Mouse (Mus musculus) lung, postnatal 10 days (tissue): ENCODE data around the gene Kif16b.

Experiments used
- DNase-seq: peaks from one replicate; pipeline ENCODE4 v3.0.0; 2021

The Kif16b gene

GRCm38 (mm10) chr2:142900862-142901805 is at the start of gene Kif16b:
Gene Kif16b (minus strand): TSS chr2:142901531.
- DNase-seq, result peak; percentile 93

- no peak for DNase-seq
These were observed 39.7 kb upstream of the Kif16b start for GRCm38 (mm10) chr2:142940899-142941642.

DNA sequence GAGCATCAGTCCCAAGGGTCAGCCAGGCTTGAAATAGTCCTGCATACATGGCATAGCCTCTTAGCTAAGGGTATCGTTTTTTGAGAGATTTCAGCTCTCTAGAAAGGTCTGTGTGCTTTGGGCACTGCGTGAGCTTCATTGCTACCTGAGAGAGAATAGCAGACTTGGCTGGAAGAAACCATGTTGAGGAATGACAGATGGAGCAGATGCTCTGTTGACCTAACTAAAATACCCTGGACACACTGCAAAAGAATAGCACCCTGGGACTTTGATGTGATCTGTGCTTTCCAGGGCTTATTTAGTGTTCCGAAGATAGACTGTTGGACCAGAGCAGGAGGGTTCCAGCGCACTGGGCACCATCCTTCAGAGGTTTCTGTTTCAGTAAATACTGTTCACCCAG is 29.1 kb upstream of the Kif16b start:
- no peak for DNase-seq

DNA sequence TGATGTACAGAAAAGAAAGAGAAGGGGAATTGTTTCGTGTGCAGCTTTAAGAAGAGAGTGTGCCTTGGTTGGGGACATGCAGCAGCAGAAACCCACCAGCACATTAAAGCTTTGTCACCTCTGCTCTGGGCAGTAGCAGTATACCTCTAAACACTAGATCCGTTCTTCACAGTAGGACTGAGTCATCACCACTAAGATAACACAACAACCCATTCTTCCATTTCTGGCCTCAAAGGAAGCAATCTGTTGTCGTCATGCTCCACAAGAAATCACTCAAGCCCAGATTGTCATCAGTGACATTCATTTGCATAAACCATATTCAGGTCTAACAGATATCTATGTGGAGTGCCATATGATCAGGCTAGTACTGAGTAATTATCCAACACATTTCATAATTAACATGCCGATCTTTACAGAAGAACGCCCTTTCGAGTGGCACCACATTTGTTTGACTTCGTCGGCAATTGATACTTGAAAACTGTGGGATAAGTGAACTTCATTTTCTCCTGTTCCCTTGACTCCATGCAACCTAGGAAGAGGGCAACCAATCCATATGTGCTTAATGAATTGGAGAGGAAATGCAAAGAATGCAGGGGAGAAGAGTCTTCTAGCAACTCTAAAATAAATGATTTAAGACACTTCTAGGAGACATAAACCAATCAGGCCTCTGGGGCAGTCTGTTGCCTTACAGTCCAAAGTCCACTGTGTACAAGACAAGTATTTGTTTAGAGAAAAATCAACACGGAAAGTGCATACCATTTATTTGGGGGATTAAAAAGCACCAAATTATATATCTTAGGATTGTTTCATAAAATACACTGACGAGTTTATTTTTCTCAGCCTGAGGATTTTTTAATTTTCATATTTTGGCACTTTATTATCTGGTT is 28.1 kb upstream of the Kif16b start:
- DNase-seq, result no peak

- DNase-seq, result no peak
These were observed 9.6 kb upstream of the Kif16b start for GRCm38 (mm10) chr2:142910808-142911388.

- no peak for DNase-seq
These were observed 7.9 kb upstream of the Kif16b start for GRCm38 (mm10) chr2:142909213-142909612.

GRCm38 (mm10) chr2:142907056-142907455 is 5.7 kb upstream of the Kif16b start:
- DNase-seq, result no peak

- DNase-seq, result peak; percentile 97
These were observed 1.9 kb upstream of the Kif16b start for GRCm38 (mm10) chr2:142902905-142903895.

DNA sequence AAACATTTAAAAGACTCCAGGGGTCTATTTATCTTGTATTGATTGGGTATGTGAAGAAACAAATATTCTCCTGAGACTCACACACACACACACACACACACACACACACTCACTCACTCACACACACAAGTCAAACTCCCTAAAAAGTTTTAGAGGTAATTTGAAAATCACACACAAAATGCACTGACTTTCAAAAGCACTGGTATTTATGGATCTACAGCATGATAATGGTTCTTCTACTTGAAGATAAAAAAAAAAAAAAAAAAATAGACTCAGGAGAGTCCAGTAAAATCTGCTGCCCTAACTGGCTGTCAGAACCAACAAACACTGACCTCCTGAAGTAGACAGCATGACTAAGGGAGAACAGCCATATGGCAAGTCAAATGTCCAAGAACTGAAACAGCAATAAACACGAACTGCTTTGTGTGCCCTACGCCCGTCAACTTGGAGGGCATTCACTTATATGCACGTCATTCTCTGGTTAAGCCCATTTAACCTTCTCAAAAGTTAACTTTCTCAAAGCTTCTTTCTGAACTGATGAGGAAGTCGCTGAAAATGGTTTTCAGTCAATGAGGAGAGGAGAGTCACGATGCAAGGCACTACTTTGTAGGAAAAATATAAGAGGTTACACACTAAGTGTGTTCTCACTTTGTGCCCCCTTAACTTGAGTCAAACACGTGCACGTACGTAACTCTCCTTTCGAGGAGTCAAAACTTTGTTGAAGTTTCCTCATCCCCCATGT is 1.0 kb downstream of the Kif16b start:
- DNase-seq, result no peak

- no peak for DNase-seq
These were observed 7.6 kb downstream of the Kif16b start for GRCm38 (mm10) chr2:142893780-142894179.

- DNase-seq, result no peak
These were observed 10.0 kb downstream of the Kif16b start for GRCm38 (mm10) chr2:142891283-142891682.

GRCm38 (mm10) chr2:142884456-142884855 is 16.9 kb downstream of the Kif16b start:
- no peak for DNase-seq

DNA sequence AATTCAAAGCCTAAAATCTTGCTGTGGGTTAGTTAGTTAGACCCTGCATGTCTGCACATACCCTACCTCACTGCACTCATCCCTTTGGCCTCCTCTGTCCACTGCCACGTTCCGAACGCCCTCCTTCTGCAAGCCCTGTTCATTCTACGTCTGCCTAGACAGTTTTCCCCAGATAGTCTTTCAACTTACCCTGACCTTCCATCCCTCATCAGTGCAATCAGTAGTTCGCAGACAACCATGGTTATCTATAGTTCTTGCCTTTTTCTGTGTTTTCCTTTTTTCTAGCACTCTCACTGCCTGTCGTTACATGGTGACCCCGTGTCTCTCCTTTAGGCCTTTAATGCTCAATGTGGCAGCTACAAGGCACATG is 17.7 kb downstream of the Kif16b start:
- DNase-seq, result no peak

GRCm38 (mm10) chr2:142882871-142883624 is 18.3 kb downstream of the Kif16b start:
- DNase-seq, result no peak

GRCm38 (mm10) chr2:142882466-142882865 is 18.9 kb downstream of the Kif16b start:
- DNase-seq, result no peak

DNA sequence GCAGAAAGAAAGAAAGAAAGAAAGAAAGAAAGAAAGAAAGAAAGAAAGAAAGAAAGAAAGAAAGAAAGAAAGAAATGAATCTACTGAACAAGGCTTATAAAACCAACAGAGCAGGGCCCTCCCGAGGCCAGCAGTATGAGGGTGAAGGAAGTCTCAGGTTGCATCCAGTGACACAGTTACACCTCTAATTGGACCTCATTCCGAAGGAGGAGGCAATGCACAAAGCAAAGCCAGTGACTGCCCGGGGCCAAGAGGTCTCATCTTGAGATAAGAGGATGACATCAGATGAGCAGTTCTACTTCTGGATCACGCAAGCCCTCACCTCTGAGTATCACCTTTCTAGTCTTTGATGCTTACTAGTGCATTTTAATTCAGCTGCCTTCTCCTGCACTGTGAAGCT is 20.2 kb downstream of the Kif16b start:
- no peak for DNase-seq

- no peak for DNase-seq
These were observed 22.0 kb downstream of the Kif16b start for GRCm38 (mm10) chr2:142879257-142879818.

GRCm38 (mm10) chr2:142876636-142877035 is 24.7 kb downstream of the Kif16b start:
- no peak for DNase-seq

DNA sequence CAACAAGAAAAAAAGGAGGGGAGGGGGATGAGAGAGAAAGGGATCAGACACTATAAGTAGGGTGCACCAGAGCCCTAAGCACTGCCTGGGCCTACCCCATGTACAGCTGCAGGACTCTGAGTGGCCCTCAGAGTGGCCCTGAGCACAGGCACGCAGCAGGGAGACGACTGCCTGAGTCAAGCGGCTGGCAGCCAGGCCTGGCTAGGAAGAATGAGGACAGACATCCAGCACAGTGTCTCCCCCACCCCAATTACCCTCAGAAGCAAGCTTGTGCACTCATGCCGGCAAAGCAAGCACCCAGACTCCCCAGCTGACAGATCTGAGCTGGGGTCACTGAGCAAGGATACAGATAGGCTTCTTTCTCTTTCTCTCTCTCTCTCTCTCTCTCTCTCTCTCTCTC is 25.4 kb downstream of the Kif16b start:
- DNase-seq, result no peak
